Mouse (Mus musculus): ENCODE data around the gene Lcn12.

Gene Lcn12

DNA sequence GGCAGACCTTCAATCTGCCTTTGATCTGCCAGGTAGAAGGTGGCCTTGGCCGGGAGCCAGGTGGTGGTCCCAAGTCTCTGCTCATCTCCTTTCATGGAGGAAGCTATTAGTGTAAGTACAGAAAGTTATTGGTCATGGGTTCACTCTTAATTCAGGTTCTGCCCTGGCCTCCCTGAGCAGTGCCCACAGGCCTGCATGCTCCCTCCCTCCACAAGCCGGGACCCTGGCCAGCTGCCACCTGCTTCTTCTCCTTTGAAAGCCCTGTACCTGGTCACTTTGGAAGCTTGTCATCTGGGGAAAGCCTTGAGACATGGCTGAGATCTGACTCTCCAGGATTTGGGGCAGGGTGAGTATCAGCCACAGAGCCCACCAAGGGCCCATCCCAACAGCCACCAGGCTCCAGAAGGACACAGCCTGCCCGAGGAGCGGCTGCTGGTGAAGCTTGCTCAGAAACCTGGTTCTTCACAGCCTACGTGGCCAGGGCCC is at the start of gene Lcn12:
Lcn12 (minus strand) TSS at position 436 of the 486 bp plus-strand sequence.
- in situ Hi-C loops (cut with MboI; ENCODE audit: low pct_unique_long_range_greater_than_20kb in 1 of 2, low sequenced_read_pairs in 2 of 2, unreplicated experiment in 1 of 2) = no loop called here

DNA sequence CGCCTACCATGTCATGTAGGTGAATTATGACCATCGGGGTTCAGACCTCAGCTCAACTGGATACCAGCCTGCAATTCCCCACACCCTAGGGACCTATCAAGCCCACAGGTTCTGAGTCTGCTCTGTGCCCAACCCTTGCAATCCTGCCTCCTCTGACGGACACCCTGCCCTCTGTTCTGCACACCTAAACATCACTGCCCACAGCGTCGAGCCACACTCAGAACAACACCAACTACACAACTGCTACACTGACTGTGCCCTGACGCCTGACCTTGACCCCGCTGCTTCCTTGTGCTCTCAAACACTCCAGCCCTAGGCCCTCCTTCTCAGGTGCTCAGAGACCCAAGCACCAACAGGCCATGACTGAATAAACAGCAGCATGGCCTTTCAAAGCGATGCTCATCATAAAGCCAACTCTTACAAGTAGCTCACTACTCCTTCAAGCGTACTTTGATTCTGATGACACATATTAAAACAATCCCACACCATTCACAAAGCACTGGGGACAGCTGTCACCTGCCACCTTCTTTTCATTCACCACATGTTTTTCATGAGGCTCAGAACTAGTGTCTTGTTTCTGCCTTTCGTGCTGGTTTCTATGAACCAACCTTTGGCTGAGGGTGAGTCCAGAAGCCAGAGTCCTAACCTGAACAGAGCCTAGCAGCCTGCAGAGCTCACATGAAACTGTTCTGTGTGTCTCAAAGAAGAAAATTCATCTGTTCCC is 48.1 kb upstream of the Lcn12 start:
- in situ Hi-C loops (cut with MboI; ENCODE audit: low pct_unique_long_range_greater_than_20kb in 1 of 2, low sequenced_read_pairs in 2 of 2, unreplicated experiment in 1 of 2) = no loop called here

GRCm38 (mm10) chr2:25540541-25540948 is 46.8 kb upstream of the Lcn12 start:
- in situ Hi-C loops (cut with MboI; ENCODE audit: low pct_unique_long_range_greater_than_20kb in 1 of 2, low sequenced_read_pairs in 2 of 2, unreplicated experiment in 1 of 2) = no loop called here

DNA sequence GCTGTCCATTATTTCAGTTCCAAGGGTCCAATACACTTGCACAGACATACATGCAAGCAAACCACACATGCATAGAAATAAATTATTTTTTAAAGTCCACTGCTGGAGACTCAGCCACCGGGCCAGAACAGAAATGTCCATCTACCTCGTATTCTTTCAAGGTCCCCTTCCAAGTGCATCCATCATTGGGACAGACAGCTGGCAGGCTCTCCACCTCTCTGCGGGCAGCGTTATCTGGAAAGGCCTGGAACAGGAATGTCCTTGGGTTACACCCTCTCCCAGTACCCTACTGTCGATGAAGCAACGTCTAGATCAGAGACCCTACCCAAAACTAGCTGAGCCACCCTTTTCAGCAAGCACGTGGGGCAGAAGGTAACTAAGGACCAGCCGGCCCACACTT is 42.8 kb upstream of the Lcn12 start:
- in situ Hi-C loops (cut with MboI; ENCODE audit: low pct_unique_long_range_greater_than_20kb in 1 of 2, low sequenced_read_pairs in 2 of 2, unreplicated experiment in 1 of 2) = no loop called here

- in situ Hi-C loops (cut with MboI; ENCODE audit: low pct_unique_long_range_greater_than_20kb in 1 of 2, low sequenced_read_pairs in 2 of 2, unreplicated experiment in 1 of 2) = no loop called here
Measured at GRCm38 (mm10) chr2:25534866-25535182, 41.1 kb upstream of the Lcn12 start.

- in situ Hi-C loops (cut with MboI; ENCODE audit: low pct_unique_long_range_greater_than_20kb in 1 of 2, low sequenced_read_pairs in 2 of 2, unreplicated experiment in 1 of 2) = no loop called here
Measured at GRCm38 (mm10) chr2:25534178-25534865, 40.6 kb upstream of the Lcn12 start.

GRCm38 (mm10) chr2:25533707-25534106 is 40.0 kb upstream of the Lcn12 start:
- in situ Hi-C loops (cut with MboI; ENCODE audit: low pct_unique_long_range_greater_than_20kb in 1 of 2, low sequenced_read_pairs in 2 of 2, unreplicated experiment in 1 of 2) = no loop called here

- in situ Hi-C loops (cut with MboI; ENCODE audit: low pct_unique_long_range_greater_than_20kb in 1 of 2, low sequenced_read_pairs in 2 of 2, unreplicated experiment in 1 of 2) = no loop called here
Measured at GRCm38 (mm10) chr2:25526510-25527302, 33.0 kb upstream of the Lcn12 start.

DNA sequence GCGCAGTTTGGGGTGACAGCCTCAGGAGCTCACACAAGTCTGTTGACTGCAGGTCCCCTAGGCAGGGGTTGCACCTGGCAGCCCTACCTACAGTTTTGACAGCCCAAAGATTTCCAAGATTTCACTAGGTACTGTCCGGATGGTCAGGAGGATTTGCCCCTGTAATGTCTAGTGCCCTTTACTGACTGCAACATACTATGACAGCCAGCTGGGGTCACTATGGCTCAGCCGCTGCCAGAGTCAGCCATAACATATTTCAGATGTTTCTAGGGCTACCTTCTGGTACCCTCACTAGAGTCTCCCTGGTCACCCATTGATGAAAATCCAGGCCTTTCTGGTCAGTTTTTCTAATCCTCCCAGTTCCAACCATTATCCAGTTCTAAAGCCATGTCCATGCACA is 16.2 kb upstream of the Lcn12 start:
- in situ Hi-C loops (cut with MboI; ENCODE audit: low pct_unique_long_range_greater_than_20kb in 1 of 2, low sequenced_read_pairs in 2 of 2, unreplicated experiment in 1 of 2) = no loop called here

GRCm38 (mm10) chr2:25506964-25507363 is 13.3 kb upstream of the Lcn12 start:
- in situ Hi-C loops (cut with MboI; ENCODE audit: low pct_unique_long_range_greater_than_20kb in 1 of 2, low sequenced_read_pairs in 2 of 2, unreplicated experiment in 1 of 2) = no loop called here

- in situ Hi-C loops (cut with MboI; ENCODE audit: low pct_unique_long_range_greater_than_20kb in 1 of 2, low sequenced_read_pairs in 2 of 2, unreplicated experiment in 1 of 2) = no loop called here
Measured at GRCm38 (mm10) chr2:25505860-25506259, 12.1 kb upstream of the Lcn12 start.

- in situ Hi-C loops (cut with MboI; ENCODE audit: low pct_unique_long_range_greater_than_20kb in 1 of 2, low sequenced_read_pairs in 2 of 2, unreplicated experiment in 1 of 2) = no loop called here
Measured at GRCm38 (mm10) chr2:25505000-25505399, 11.3 kb upstream of the Lcn12 start.

DNA sequence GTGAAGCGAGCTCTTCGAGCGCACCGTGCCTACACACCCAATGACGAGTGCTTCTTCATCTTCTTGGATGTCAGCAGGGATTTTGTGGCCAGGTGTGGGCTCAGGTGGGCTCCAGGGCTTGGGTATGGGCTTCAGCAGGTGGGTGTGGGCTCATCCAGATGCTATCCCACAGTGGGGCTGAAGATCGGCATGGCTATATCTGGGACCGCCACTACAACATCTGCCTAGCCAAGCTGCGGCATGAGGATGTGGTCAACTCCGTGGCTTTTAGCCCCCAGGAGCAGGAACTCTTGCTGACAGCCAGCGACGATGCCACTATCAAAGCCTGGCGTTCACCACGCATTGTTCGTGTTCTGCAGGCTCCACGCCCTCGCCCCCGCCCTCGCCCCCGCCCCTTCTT is 10.8 kb upstream of the Lcn12 start:
- in situ Hi-C loops (cut with MboI; ENCODE audit: low pct_unique_long_range_greater_than_20kb in 1 of 2, low sequenced_read_pairs in 2 of 2, unreplicated experiment in 1 of 2) = no loop called here

- in situ Hi-C loops (cut with MboI; ENCODE audit: low pct_unique_long_range_greater_than_20kb in 1 of 2, low sequenced_read_pairs in 2 of 2, unreplicated experiment in 1 of 2) = no loop called here
Measured at GRCm38 (mm10) chr2:25502726-25503125, 9.0 kb upstream of the Lcn12 start.

DNA sequence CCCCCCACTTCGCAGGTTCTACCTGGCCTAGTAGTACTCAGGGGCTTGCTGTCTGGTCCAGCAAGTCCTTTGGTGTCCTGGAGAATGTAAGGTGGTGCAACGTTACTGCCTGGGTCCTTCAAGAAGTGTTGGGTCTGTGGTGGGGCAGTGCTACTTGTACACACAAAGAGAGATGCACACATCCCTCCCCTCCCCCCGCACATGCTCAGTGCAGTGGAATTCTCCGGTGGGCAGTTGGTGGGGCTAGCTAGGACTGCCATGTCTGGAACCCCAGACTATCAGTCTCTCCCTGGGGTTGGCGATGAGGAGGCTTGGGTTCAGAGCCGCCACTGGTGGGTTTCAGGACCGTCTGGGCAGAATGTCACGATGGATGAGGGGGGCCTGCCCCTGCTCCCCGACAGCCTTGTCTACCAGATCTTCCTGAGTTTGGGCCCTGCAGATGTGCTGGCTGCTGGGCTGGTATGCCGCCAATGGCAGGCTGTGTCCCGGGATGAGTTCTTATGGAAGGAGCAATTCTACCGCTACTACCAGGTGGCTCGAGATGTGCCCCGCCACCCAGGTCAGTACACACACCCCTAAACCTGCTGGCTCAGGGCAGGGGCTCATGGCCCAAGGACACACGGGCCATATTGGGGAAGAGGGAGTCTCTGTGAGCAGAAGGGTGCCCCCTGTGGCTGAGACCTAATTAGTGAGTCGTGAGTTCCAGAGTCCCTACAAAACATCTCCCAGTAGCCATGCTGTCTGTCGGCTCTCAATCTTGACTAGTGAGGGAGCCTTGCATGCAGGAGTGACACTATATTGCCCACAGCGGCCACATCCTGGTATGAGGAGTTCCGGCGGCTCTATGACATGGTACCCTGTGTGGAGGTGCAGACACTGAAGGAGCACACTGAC is 8.1 kb upstream of the Lcn12 start, which contains the start of gene C8g:
C8g (minus strand) TSS at position 127 of the 894 bp plus-strand sequence.
- in situ Hi-C loops (cut with MboI; ENCODE audit: low pct_unique_long_range_greater_than_20kb in 1 of 2, low sequenced_read_pairs in 2 of 2, unreplicated experiment in 1 of 2) = no loop called here

- in situ Hi-C loops (cut with MboI; ENCODE audit: low pct_unique_long_range_greater_than_20kb in 1 of 2, low sequenced_read_pairs in 2 of 2, unreplicated experiment in 1 of 2) = no loop called here
Measured at GRCm38 (mm10) chr2:25500576-25501405, 7.1 kb upstream of the Lcn12 start, which contains the start of gene Fbxw5. Gene Fbxw5 (plus strand): TSS chr2:25500750.

GRCm38 (mm10) chr2:25500071-25500575 is 6.4 kb upstream of the Lcn12 start:
- in situ Hi-C loops (cut with MboI; ENCODE audit: low pct_unique_long_range_greater_than_20kb in 1 of 2, low sequenced_read_pairs in 2 of 2, unreplicated experiment in 1 of 2) = no loop called here
